Mouse (Mus musculus): ENCODE measurements around the gene Gm1113. TPM values are rescaled to one million over a fixed set of nuclear protein-coding genes. Genes with fewer than 3 reads are reported as not detected.

Gene Gm1113
- polyA plus RNA-seq (2017; shearing (Covaris generic)): not detected

DNA sequence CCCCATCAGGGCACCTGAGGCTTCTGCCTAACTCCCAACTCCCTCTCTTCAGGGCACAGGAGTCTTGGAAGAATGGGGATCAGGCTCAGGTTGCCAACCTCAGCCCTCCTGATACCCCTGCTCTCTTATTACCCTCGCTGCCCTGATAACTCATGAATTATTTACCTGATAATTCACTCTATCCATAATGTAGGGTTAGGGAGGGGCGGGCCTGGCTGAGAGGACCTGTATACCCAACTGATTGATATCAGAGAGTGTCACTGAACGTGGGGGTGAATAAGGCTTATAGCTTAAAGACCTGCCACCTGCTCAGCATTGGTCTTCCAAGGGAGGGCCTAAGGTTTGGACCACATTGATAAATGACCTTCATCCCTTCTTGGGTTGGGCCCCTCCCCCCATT is at the start of gene Gm1113:
Gene Gm1113, minus strand, starts transcription at position 101 of the 400 bp plus-strand sequence.

DNA sequence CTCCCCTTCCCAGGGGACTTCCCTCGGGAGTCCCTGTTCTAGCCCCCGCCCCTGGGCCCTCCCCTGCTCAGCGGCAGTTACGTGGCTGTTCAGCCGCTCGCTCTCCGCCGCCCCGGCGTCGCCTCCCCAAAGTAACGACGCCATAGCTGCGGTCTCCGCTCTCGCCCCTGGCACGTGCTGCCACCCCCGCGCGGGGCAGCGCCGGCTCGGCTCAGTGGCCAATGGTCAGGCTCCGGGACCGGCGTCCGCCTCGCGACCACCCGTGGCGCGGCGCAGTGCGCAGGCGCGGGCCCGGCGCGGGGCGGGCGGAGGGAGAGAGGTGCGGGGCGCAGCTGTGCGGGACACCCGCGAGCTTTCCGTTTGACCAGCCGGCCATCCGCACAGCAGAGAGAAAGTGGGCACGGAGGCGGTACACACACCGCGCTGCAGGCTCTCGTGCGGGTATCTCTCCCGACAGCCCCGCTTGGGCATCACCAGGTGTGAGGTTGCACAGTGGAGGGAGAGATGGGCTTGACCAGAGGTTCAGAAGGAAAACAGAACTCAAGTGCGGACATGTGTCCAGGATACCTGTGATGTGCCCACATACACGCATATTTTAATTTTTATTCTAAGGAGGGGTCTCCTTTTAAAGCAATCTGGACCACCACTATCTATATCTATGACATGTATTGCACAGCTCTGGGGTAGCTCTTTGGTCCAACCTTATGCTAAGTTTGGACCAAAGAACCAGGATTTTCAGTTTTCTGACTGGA is 40.4 kb upstream of the Gm1113 start, which contains the start of the genes Ddx25 and Pus3:
Gene Ddx25, minus strand, starts transcription at position 272 of the 752 bp plus-strand sequence.
Gene Pus3, plus strand, starts transcription at position 339 of the 752 bp plus-strand sequence.

Other genes starting within 250 kb of the Gm1113 start
- 11.9 TPM for gene Cdon, start 97.1 kb downstream of the Gm1113 start, polyA plus RNA-seq (2017; shearing (Covaris generic))
- gene Ddx25, start 40.3 kb upstream of the Gm1113 start, polyA plus RNA-seq (2017; shearing (Covaris generic)): 0.06 TPM
- 30.1 TPM for gene Pus3, start 40.3 kb upstream of the Gm1113 start, polyA plus RNA-seq (2017; shearing (Covaris generic))
- gene Pate2, start 52.0 kb upstream of the Gm1113 start, polyA plus RNA-seq (2017; shearing (Covaris generic)): 0.42 TPM
- 11.6 TPM for gene Hyls1, start 52.1 kb upstream of the Gm1113 start, polyA plus RNA-seq (2017; shearing (Covaris generic))
- not detected for gene Pate4, start 93.7 kb upstream of the Gm1113 start, polyA plus RNA-seq (2017; shearing (Covaris generic))
- gene Pate3, start 129.9 kb upstream of the Gm1113 start, polyA plus RNA-seq (2017; shearing (Covaris generic)): not detected
- 0.34 TPM for gene Pate1, start 169.1 kb upstream of the Gm1113 start, polyA plus RNA-seq (2017; shearing (Covaris generic))
- gene Gm17677, start 222.8 kb upstream of the Gm1113 start, polyA plus RNA-seq (2017; shearing (Covaris generic)): not detected

All from naive thymus-derived CD4-positive, alpha-beta T cell, adult 5 months (primary cell).